Mouse (Mus musculus) layer of hippocampus, adult 9-10 months (tissue): ENCODE measurements at regions not wholly inside any gene's neighbourhood (a gene's known extent, or its start where the extent isn't known, plus 50 kb on each side); places are given as distances from the start of the nearest gene placed in this dataset.

Source experiments
- DNase-seq: peaks from one replicate; pipeline ENCODE4 v3.0.0; 2022; ENCODE audit warnings: low spot score

DNA sequence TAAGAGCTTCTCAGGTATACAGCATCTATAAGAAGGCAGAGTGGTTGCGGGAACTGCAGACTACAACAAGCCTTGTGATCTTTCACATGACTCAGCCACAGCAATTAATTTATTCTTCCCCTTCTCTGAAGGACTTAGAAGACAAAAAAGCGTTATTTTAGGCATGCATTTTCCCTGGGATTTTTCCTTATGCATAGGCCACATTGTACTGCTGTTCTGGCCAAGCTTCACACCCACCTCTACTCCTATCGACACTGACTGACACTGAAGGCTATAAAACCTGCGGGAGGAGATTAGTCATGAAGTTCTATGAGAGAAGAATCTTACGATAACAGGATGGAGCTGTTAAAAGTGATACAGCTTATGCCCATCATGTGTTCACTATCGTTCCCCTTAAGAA is 441.9 kb downstream of the Tox3 start:
- no peak for DNase-seq

DNA sequence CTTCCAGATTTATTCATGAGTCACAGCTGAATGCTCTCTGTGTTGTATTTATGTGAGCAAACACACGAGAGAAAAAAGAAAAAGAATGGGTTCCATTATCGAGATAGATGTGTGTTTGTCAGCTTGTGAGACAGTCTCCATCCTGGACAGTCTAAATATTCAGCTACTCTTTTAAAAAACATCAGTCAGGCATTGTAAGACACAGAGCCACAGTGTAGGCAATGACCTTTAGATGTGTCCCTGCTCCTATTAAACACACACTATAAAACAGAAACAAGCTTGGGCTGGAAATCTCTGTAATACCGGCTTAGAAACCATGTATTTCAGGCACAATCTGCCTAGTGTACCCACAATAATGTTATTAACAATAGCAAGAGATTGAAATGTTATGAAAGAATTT is 442.6 kb downstream of the Tox3 start:
- DNase-seq, result no peak

DNA sequence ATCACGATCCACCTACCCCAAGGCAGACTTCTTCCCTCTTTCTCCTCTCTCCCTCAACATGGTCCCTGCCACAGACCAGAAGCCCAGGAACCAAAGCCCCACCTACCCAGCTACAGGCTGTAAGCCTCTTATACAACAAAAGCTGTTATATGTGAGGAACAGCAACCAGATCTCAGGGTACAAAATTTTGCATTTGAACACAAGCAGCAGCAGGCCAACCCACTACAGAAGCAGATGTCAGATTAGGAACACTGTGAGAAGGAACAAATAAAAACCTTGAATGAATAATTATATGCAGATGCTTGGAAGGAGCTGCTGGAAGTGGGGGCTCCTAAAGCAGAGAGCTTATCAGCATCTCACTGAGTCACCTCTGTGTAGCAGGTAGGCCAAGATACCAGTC is 444.8 kb downstream of the Tox3 start:
- no peak for DNase-seq

DNA sequence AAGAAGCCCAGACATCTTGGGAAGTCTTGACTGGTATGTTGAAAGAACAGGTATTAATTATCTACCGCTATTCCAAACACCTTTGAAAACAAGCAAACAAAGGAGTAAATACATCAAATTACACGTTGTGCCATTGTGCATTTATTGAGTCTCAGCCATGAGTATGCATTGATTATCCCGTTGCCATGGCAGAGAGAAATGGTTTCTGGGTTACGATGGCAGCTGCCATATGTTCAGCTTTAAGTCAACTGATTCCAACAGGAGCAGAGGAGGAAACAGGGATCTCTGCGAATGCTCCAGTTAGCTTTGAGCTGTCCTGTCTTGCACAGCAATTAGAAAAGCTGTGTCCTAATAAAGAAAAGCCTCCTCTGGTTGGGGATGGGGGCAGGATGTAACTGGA is 475.4 kb downstream of the Tox3 start:
- DNase-seq, result no peak

DNA sequence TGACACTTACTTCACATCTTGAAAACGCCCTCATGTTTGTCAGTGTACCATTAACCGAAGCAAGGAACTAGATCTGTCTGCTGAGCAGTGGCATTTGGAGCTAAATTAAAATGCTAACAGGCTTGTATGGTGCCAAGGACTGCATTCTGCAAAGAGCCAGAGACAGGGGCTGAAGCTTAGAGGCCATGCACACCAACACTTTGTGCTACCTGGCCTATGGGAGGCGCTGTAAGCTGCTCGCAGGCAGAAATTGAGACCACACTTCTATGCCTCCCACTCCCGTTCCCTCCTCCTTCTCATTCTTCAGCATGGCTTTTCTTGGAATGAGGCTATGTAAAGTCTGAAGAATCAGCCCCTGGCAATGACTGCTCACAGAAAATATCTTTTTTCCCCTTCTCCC is 476.2 kb downstream of the Tox3 start:
- no peak for DNase-seq

DNA sequence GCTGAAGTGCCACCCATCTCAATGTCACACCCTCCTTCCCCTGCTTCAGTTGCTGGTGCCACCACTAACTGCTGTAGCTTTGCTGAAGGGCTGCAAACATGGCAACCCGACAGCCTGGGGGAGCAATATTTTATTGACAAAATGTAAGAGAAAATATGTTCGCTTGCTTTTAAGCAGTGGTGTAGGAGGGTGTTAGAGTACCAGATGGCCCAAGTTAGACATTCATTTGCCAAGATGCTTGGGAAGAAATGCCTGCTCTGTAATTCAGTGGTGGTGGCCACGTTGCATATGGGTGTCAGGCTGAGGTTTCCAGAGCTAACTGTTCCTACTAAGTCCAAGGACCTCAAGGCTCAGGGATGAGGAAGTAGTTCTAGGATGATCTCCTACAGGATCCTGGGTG is 488.3 kb downstream of the Tox3 start:
- no peak for DNase-seq

DNA sequence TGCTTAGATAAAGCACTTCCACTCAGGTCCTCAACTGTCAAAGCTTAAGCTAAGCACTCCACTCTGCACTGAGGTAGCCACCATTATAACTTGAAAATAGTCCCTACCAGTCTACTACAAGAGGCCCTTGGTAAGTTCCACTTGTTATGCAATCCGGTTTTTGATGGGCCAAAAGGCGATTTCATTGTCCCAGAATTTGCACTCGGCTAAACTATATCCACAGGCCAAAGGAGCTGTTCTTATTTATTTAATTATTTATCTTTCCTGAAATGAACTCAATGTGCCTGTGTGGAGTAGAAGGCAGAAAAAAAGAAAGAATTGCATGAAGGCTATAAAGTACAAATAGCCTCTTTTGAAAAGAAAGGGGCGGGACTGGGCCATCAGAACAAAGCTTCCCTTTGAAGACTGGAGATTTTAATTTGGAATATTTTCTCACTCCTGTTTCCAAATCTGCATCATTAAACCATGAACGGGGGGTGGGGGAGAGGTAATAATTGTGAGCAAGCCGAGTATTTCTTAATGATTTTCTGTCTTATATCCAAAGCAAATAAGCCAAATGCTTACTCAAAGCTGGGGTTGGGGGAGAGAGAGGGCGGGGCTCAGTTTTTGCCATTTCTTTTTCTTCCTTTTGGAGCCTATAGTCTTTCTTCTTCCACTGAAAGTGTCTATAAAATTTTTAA is 489.3 kb downstream of the Tox3 start:
- DNase-seq, result no peak

DNA sequence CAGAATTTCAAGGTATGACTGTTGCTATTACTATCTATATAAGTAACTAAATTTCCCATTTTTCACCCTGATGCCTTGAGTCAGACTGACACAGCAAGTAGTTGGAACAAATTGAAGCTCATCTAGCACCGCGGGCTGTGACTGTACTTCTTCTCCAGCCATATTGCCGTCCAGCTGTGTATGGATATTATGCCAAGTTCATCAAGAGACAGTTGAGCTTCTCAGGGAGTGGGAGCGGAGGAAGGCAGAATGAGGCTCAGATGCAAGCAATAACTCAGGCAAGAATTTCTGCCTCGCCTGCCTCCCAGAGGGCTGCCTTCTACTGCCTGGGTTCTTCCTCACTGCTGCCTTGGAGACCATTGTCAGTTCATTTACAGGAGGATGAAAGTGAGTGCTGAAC is 492.6 kb downstream of the Tox3 start:
- no peak for DNase-seq

DNA sequence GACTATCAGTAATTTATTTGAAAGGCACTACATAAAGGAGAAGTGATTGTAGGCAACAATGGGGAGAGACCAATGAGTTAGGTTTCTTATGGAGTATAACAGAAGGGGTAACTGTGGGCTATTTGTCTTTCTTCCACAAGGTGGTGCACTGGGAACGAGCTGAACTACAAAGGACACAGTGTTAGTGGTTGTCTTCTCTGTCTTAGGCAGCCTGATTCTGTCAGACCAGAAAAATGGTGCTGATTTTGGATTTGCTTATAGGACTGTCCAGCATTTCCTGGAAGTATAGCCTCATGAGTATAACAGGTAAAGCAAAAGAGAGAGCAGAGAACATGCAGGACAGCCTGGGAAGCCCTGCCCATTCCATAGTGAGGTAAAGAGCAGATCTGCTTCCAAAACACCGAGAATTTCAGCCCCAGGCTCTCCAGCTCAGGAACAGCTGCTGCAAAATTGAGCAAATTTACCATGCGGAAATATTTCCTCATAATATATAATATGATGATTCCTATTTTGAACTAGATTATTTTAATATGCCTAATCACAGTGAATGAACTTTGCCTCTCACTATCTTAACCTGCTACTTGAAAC is 497.8 kb downstream of the Tox3 start:
- peak; percentile 91 for DNase-seq

DNA sequence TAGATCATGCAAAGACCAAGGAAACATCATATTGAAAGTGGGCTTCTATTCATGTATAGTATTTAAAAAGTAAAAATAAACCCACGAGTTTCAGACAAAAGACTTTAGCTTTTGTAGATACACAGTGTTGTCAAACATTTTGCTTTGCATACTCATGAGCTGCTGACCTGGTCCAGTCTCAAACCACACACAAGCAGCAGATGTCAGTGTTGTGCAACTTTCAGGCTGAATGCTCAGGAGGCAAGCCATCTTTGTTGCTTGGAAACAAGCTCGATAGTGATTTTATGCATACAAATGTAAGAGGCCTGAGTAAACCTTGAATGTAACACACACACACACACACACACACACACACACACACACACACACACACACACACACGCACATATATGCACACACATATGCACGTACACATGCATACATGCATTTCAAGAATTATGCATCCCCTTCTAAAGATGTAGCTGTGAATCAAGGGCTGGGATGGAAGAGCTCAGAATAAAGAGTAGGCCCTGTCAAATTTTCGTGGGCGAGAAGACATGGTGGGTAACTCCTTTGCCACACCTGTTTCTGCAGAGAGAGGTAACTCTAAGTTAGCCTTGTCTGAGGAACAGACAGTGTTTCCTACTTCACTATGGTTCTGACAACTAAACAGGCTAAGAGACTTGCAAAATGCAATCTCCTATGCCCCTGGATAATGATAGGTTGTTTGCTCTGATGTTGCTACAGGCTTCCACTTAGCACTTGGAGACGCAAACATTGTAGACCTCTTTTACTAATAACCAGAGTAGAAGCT is 498.5 kb downstream of the Tox3 start:
- no peak for DNase-seq

DNA sequence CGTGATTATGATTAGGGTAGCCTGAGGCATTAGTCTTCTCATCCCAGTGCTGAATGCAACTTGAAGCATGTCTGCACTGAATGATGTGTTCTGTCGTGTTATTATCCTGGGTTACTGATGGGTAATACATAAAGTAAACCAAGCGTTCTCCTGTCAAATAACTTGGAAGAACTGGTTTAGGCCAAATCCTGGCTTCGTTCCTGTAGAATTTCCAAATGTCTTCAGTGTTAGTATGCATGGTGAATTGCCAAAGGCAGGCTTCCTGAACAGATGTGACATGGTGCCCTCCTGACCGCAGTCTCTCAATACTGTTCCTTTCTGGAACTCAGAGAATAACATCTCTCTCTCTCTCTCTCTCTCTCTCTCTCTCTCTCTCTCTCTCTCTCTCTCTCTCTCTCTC is 509.6 kb downstream of the Tox3 start:
- no peak for DNase-seq

DNA sequence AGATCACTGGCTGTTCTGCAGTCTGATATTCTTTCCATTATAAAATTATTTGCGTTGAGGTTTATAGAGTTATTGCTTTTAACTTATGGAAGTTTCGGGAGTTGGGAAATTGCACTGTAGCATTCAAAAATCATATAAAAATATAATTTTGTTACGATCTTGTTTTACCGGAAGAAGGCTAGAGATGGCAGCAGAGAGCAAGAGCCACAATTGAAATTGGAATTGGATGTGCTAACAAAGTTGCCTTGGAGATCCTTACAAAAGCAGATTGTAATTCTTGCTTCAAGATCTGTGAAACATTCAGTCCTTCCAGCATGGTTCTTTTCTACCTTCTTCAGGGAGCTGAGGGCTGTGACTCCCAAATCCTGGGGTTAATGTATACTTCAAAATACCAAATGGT is 514.4 kb downstream of the Tox3 start:
- no peak for DNase-seq

DNA sequence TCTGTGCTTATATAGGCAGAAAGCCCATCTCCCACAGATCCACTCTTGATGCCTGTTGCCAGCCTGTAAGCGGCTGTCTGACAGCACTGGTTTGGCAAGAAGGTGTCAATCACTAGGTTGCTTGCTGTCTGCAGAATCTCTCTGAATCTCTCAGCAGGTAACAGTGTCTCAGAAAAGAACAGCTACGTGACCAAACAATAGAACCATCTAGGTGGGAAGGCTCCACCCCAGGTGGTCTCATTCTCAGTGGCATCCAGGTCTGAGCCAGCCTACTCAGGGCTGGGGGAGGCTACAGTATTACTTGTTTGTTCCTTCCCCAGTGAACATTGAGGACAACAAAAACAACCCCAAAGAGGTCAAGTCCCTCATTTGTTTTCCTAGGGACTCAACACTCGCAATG is 523.6 kb downstream of the Tox3 start:
- DNase-seq, result no peak

DNA sequence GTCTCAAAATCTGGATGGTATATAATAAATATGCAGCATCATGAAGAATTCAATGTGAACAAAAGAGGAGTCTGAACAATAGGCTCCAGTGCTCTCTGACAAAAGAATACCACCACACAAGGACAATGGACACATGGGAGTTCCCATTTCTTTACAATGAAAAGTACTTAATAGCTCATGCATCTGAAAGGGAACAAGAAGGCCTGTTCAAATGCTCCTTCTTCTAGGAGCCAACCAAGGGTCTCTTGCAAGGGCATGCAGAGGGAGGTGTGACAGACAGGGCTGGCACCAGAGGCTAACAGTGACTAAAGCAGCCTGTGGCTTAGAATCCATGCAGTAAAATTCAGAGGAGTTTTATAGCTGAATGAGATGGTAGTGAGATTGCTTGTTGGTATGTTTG is 524.5 kb downstream of the Tox3 start:
- DNase-seq, result no peak

DNA sequence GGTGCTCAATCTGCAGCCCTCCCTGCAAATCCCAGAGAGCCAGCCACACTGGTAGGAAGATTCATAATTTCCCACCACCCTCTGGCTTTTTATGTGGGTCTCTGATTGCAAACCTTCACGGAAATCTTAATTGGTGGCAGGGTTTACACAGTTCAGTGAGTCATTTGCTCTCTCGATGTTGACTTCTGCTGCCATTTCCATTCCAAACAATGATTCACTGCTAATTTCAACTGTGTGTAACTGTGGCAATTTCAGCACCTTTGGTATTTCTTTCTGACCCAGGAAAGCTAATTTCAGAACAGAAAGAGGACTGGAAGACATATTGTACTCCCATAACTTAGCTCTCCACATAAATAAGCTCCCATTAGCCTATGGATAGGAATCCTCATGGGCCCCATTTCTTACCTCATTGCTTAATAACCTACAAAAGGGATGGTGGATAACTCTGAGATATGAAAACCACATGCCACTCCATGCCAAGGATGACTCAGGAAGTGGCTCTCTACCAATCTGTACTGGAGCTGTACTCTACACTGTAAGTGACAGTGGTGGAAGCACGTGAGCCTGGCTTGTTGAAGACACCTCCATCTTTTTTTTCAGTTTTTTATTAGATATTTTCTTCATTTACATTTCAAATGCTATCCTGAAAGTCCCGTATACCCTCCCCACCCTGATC is 536.0 kb downstream of the Tox3 start:
- no peak for DNase-seq

DNA sequence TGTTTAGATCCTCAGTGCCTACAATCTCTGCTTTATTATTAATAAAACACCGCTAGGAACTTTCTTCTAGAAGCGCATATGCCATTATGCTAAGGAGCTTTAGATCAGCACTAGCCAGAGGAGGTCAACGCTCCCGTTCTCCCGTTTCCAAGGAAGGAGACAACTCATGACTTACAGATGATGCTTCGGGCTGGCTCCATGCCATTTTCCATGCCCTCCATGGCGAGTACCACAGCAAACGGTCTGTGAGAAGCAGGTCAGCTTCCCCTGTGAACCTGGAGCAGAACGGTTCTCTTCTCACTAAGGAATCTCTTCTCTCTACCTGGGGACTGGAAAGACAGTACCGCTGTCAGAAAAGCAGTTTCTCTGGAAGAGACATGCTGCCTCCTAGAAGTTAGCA is 559.8 kb downstream of the Tox3 start:
- no peak for DNase-seq

DNA sequence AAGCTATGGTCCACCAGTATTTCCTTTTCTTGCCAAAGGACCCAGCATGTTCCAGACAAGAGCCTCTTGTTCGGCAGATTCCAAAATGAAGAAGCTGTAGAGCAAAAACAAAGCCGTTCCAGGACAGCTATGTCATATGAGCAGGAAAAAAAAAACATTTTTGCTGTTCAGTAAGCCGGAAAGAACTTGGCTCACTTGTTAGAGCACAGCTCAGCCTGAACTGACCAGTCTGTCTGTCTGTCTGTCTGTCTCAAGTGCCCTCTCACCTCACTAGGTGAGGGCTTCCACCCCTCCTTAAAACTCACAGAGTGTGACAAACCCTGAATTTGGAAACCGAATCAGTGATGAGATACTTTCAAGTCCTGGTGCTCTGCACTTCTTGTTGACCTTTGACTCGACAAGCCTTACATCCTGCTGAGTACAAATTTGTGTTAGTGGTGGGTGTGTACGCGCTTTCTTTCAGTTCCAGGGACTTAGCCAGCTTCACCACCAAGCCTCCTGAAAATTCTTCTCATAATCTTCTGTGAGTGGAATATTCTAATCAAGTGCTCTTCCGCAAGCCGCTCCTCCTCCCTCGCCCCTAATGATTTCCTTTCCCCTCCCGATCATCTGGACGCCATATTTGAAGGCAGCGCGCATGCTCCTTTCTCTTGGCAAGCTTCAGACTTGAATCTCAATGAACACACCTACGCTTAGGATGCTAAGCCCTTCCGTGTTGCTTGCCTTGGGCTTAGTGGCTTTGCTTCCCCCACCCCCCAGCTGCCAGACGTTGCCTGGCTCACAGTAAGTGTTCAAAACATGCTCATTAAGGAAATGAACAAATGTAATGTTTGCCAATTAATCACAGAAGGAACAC is 560.9 kb downstream of the Tox3 start:
- peak; percentile 9 for DNase-seq

DNA sequence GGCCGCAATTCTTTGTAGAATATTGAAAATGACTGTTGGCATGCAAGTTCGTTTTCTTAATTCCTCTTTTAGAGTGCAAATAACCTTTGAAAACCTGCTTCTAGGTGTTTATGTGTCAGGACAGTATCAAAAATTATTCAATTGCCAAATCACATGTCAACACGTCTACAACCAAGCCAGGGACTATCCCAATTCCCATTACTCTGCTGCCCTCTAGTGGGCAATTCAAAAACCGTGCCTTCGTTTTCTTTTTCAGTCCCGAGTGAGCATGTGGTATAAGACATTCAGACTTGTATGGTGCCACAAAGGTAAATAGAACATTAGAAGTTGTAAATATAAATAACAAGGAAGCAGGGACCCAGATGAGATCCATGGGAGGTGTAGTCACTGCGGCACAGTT is 563.1 kb downstream of the Tox3 start:
- DNase-seq, result peak; percentile 88

DNA sequence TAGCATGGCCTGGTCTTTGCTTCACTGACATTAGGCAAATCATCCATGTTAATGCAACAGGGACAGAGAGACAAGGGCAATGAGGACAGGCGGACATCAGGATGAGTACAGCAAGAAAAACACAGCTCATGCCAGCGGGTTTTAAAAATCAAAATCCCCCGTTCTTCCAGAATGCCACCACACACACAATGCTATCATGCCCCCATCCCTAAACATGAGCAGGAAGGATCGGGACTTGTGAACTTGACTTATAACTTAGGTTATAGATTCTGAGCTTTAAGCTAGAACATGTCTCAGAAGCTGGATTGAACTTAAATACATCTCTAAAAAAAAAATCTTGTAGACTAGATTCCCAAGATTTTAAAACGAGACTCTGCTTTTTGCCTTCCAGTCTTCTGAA is 564.8 kb downstream of the Tox3 start:
- no peak for DNase-seq

DNA sequence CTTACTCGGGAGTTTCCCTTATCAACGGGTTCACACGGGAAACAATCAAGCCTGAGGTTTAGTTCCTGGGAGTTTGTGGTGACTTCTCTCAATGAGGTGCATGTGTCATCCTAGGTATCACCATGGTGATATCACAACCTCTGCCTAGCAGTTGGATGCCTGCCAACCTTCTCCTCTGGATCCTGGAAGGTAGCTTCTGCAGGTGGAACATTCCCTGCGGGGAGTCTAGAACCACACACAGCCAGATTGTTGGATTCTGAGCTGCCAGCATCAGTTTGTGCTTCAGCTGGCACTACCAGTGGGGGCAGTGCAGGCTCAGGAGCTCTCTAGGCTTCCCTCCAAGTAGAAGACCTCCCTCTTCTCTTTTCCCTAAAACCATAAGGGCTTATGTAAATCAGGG is 581.8 kb downstream of the Tox3 start:
- no peak for DNase-seq

DNA sequence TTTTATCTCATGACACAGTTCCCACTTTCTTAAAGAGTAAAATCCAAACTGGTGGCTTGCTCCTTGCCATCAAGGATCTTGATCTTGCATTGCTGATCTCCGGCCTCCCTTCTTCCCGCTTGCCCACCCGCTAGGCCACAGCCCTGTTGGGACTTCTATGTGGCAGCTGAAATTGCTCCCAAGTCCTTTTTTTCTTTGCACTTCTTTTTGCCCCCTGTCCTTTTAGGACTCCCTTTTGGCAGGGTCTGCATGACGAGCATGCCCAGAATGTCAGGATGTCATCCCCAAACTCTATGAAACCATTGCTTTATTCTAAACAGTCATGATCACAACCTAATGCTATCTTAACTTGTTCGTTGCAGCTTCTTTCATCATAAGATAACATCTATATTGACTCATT is 588.6 kb downstream of the Tox3 start:
- DNase-seq, result no peak

DNA sequence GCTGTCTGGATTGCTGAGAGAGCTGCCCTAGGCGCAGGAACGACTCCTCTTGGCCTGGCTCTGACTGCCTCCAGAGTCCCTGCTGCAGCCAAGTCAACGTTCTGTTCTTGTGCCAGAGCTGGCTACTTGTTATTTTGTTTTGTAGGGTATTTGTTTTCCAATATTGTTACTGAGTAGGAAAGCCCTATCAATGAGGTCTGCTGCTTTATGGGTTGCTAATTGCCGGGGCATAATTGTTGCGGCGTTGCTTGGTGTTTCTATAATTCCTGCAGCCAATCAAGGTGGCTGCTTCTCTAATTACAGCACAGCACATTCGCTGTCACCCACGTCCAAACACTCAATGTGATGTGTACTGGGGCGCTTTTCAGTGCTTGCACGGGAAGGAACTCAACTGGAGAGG is 589.4 kb downstream of the Tox3 start:
- no peak for DNase-seq
